Mouse (Mus musculus): ENCODE measurements around the gene Rgs16.
"Not testable (repeated sequence)": the region's sequence is repeated elsewhere in the genome, so short reads cannot be mapped to it uniquely, and the experiment has no call there.

The Rgs16 gene

DNA sequence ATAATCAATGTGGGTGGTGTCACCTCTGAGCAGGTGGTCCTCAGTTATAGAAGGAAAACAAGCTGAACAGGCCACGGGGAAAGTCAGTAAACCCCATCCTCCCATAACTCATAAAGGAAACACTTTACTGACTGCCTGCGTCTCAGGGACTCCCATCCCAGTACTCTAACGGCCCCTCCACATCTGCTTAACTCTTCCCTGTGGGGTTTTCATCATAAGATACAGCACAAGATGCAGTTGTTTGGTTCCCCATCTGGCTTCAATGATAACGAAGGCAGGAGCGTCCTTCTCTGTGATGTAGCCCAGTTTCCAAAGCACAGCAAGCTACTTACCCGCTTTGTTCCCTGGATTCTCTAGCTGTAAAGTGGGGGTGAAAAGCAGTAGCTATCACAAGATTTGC, 9.9 kb downstream of the Rgs16 start:
- DNase-seq (ENCODE audit: low read depth, low spot score), result no peak

DNA sequence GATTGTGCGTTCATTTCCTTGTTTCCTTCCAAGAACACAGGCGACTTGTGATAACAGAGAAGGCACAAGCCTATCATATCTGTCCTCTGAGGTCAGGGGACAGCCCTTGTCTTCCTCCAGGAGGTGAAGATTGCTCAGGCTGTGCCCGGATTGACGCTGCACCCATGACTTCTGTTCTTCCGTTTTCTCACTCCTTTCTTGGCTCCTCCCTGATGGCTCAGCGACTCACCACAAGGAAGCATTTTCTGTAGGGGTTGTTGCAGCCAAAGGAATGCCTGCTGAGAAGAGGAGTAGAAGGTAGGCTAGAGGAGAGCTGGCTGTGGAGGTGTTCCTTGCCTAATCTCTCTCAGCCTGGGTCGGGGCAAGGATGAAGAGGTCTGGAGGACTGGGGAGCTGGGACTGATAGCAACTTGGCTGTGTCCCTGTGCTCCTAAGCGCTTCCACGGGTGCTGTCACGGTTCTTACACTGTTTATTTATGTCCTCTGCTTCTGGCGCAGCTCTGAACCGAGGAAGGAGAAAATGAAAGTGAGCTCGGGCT, 11.7 kb downstream of the Rgs16 start:
- DNase-seq (ENCODE audit: low read depth, low spot score), result peak; percentile 79

DNA sequence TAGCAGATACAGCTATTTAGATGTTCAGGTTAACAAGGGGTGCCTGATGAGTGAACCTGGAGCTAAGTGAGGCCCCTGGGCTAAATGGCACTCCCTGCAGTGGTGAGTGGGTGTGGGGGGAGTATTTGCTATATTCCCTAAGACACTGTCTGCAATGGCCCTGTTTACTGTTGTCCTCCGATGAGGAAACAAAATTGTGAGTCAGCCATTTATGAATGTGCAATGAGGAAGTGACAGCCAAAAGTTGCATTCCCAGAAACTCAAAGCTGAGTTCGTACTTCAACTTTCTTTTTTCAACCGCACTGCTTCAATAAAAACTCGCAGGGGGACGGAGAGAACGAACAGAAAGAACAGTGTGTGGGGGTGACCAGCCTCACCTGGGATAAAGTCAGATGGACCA, 12.4 kb downstream of the Rgs16 start:
- DNase-seq (ENCODE audit: low read depth, low spot score), result no peak

DNA sequence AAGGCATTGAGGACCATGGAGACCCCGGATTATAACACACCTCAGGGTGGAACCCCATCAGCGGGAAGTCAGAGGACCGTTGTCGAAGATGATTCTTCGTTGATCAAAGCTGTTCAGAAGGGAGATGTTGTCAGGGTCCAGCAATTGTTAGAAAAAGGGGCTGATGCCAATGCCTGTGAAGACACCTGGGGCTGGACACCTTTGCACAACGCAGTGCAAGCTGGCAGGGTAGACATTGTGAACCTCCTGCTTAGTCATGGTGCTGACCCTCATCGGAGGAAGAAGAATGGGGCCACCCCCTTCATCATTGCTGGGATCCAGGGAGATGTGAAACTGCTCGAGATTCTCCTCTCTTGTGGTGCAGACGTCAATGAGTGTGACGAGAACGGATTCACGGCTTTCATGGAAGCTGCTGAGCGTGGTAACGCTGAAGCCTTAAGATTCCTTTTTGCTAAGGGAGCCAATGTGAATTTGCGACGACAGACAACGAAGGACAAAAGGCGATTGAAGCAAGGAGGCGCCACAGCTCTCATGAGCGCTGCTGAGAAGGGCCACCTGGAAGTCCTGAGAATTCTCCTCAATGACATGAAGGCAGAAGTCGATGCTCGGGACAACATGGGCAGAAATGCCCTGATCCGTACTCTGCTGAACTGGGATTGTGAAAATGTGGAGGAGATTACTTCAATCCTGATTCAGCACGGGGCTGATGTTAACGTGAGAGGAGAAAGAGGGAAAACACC, 13.7 kb downstream of the Rgs16 start:
- no peak for DNase-seq (ENCODE audit: low read depth, low spot score)

DNA sequence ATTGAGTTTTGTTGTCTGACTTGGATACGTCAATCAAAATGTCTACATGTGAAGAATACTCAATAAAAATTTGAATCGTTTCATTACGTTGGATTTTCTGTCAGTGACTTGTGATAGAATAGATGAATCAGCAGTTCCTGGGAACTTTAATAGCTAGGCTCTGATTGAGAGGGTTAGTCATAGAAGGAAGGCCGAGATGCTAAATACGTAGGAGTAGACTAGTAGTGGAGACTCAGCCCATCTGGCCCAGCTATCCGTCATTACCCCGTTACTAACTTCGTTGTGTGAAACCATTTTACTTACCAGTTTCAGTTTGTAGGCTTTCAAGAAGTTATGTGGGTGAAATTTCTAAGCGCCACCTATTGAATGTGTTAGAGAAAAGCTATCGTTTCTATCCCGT, 24.0 kb downstream of the Rgs16 start:
- DNase-seq (ENCODE audit: low read depth, low spot score), result no peak

DNA sequence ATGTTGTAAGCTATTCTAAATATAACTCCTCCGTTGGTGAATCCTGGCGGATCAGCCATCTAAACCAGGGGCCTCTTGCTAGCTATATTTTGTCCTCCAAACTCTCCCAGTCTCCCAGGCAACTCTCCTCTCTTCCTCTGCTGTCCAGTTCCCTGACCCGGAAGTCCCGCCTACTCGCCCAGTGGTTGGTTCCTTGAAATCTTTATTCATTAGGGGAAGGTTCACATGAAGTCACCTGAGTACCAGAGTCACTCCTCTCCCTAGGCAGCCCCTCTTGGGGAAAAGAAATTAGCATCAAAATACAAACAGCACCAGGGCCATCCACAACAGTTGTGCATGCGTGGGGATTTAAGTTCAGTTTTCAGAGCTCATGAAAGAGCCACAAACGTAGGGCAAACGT, 26.1 kb downstream of the Rgs16 start:
- DNase-seq (ENCODE audit: low read depth, low spot score), result no peak

DNA sequence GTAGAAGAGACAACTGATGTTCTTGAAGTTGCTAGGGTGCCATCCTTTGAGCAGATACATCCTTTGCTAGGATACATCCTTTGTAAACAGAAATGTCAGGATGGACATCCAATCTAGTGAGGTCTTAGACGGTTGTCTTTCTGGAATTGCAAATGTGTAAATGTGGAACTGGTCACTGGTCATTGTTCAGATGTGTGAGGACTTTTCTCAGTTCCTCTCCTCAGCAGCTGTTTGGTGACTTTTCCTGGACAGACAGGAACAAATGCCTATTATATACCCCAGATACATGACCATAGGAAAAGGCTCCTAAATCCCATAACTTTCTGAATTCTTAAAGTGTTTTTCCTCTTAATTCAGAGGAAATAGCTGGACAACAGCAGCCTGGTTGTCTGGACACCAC, 27.1 kb downstream of the Rgs16 start:
- DNase-seq (ENCODE audit: low read depth, low spot score), result no peak

DNA sequence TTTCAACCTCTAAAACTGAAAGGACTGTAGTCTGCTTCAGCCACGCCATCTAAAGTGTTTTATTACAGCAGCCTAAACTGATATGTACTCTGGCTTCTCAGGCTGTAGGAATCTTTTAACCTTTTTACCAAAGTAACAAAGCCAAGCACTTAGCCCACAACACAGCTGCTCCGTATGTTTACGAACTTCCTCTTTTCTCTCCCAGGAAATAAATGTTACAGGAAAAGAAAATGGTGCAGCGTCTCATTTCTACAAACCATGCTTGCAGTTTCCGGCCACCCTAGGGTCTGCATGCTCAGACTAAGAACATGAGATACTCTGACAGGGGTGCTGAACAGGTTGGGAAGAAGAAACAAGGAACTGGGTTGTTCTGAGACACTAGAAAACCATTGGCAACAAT, 28.3 kb downstream of the Rgs16 start:
- DNase-seq (ENCODE audit: low read depth, low spot score), result no peak

DNA sequence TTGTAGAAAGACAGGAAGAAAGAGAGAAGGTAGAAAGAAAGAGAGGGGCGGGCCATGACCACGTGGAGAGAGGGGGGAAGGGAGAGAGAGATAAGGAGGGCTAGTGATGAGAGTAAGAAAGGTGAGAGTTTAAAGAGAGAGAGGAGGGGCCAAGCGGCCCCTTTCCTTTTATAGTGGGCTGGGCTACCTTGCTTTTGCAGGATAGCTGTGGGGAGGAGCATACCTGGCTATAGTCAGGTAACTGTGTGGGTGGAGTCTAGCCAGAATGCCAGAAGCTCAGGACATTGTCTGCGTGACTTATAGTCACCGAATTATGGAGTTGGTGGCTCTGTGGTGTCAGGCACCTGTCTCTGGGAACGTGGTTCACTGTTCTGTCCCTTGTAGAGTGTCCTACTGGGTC, 29.4 kb downstream of the Rgs16 start:
- DNase-seq (ENCODE audit: low read depth, low spot score), result not testable (repeated sequence)

DNA sequence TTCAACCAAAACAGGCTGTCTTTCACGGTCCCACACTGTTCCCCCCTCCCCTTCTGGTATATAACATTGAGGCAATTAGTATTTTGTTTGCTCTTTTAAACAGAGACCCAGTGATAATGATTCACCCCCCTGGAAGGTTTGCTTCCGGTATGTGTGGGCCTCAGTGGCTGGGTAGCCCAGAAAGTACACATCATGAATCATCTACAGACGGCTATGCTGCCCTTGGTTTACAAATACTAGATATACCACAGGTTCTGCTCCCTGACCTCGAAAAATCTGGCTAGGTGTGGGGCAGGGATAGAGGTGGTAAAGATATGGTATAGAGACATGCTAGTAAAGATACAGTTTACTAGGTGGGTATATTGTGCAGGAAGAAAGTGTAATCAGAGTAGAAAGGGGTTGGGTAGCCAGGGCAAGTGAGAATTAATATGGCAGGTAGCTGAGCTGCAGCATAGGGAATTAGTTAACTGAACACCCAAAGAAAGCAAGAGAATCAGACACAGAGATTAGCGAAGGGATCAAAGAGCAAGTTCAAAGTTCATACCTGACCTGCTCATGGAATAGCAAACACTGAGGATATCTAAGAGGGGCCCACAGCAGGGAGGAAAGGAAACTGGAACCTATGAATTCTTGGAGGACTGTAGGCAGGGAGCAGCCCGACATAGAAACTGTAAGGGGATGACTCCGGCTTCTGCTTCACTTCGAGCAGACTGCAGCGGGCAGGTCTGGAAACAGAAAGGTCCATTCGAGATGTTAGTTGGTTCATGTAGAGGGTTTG, 30.0 kb downstream of the Rgs16 start:
- no peak for DNase-seq (ENCODE audit: low read depth, low spot score)

DNA sequence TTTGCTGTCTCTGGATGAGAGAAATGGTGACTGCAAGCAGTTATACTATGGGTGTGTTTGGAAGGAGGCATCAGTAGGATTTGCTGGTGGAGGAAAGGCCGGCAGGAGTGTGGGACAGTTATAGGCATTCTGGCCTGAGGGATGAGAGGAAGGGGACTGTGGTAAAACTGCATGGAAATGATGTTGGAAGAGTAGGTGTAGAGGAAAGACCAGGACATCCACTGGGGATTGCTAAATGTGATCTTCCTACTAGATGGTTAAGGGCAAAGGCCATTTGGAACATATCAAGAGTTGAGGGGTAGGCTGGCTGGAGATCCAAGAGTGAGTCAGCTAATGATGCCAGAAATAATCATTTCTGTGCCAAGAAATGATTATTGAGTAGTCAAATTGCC, 30.6 kb downstream of the Rgs16 start:
- no peak for DNase-seq (ENCODE audit: low read depth, low spot score)

DNA sequence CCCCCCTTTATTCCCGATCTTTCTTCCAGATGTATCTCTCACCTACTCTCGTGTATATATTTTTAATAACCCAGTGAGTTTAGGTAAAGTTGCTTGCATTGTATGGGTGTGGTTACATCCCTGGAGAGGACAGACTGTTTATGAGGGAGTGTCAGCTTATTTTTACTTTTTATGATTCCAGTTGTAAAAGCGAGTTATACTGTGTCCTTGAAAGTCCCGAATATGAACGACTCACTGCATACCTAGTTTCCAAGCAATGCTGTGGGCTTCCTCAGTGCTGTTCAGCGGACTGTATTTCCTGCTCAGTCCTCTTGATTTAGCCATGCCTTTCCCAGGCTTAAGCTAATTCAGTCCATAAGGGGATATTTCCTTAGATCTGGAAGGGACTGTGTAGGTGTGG, 35.0 kb downstream of the Rgs16 start:
- DNase-seq (ENCODE audit: low read depth, low spot score), result no peak

DNA sequence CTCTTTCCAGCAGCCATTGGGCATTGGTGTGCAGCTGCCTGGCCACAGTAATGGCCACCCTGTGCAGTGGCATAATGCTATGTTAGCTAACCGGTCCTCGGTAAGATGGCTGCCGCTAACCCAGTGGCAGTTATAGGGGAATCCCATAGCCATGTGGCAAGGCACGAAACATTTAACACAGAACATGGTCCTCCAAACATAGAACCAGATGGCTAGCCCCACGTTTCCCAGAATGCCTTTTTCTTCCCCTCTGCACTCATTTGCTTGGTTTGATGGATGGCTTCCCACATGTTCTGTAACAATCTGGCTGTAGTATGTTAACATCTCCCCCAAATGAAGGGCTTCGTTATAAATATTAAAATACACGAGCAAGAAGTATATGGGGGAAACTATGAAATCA, 36.1 kb downstream of the Rgs16 start:
- no peak for DNase-seq (ENCODE audit: low read depth, low spot score)

DNA sequence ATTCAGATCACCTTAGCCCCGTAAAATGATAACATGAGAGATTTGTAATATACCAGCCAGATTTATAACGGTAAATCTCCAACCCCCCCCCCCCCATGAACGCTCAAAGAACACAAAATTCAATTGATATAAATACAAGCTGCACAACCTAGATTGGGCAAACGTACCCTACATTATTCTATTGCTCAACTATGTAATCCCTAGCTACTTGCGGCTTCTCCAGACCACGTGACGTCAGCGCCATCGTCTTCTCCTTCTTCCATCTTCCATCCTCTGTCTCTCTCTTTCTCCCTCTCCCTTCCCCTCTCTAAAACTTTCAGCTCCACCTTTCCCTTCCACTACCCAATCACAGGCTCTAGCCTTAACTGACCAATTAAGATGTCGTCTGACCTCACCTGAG, 38.1 kb downstream of the Rgs16 start:
- no peak for DNase-seq (ENCODE audit: low read depth, low spot score)

DNA sequence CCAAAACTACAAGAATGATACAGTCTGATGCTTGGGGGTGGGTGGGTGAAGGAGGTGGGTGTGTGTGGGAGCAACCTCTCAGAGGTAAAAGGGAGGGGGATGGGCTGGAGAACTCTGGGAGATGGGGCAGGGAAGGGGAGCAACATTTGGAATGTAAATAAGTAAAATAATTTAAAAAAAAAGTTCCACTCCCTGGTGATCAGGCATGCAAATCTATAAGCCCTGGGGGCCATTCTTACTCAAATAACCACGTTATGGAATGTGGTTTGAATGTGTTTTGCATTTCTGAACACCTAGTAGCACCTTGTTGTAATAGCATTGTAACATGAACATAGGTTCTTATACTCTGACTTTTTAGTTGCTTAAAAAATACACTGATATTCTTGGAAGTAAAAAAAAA, 43.2 kb downstream of the Rgs16 start:
- no peak for DNase-seq (ENCODE audit: low read depth, low spot score)

DNA sequence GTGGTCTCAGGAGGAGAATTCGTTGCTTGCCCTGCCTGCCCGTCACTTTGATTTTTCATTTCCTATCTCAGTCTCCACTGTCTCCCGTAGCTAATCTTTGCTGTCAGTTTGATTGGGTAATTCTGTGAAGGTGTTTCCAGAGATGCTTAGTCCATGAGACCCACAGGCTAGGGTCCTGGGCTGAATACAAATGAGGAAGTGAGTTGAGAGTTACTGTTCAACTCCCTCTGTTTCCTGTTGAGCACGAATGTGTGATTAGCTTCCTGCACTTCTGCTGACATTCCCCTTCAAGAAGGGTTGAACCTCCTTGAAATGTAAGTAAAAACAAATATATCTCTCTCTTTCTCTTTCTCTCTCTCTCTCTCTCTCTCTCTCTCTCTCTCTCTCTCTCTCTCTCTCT, 45.5 kb downstream of the Rgs16 start:
- DNase-seq (ENCODE audit: low read depth, low spot score), result no peak

DNA sequence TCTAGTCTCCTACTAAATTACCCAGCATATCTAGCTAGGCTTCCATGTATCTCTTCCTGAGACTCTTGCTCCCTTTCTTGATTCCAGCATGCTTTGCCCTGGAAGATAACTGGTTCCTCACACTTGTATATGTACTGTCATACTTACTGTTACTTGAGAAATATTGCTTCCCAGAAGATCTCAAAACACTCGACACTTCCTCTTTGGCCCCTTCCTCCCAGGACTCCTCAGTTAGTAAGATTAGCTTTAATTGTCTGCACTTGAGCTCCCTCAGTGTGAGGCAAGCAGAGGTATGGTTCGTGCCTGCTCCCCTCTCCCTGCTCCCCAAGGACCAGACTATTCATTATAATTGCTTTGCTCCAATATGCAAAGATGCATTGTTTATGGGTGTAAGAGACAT, 50.6 kb downstream of the Rgs16 start:
- no peak for DNase-seq (ENCODE audit: low read depth, low spot score)

DNA sequence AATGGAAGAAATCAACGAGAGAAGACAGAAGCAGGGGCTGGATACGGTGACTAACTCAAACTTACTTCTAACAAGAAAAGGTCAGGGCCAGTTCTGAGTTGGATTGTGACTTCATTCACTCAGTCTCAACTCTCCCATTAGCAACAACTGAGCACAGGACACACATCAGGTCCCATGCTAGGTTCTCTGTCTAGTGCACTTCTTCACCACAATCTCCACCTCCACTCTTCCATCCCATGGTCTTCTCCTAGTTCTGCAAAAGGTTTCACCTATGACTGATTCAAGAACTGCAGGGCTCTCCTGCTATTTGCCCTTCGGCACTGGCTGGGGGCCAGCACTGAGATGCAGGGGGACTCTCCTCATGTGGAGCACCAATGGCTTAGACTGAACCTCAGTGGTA, 54.1 kb downstream of the Rgs16 start:
- no peak for DNase-seq (ENCODE audit: low read depth, low spot score)

Data from CD4-positive, CD25-positive, alpha-beta regulatory T cell, adult 2 months (primary cell).